Mouse (Mus musculus): Measurements from ENCODE around the gene Rsf1. TPM values are rescaled to one million over a fixed set of nuclear protein-coding genes. Genes with fewer than 3 reads are reported as not detected.

Rsf1 gene
- polyA plus RNA-seq, 1 experiment, result 23.1 TPM

DNA sequence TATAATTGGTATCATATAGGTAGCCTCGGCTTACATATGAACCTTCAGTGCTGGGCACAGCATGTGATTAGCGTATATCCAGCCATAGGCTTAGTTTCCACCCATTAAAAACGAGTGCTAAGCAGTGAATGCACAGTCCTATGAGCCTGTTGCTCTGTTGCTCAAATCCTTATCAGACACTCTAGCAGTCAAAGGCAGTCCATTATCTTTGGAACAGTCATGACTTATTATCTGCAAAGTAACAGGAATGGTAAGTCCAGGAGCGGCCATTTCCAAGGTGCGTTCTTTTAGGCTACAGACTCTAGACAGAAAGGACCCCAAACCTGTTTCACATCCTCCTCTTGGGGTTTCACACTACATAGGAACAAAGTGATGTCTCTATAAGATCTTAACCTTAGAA, 153.9 kb downstream of the Rsf1 start:
- no peak overlapping the region for H3K27ac ChIP-seq (ENCODE audit: insufficient read depth, low read depth, low read length)
- H3K4me3 ChIP-seq (ENCODE audit: insufficient read depth, low read length), result no peak overlapping the region
- peaks cover 5% of the 10 kb centered on the region for H3K4me1 ChIP-seq (ENCODE audit: control insufficient read depth, insufficient read depth, low read length)
- TF ChIP-seq POLR2A (IDR thresholded peaks at IDR 0.05; ENCODE audit: borderline replicate concordance, low read depth, low read length) (no peak), CTCF (IDR thresholded peaks at IDR 0.05; ENCODE audit: low read depth, low read length) (no peak)

DNA sequence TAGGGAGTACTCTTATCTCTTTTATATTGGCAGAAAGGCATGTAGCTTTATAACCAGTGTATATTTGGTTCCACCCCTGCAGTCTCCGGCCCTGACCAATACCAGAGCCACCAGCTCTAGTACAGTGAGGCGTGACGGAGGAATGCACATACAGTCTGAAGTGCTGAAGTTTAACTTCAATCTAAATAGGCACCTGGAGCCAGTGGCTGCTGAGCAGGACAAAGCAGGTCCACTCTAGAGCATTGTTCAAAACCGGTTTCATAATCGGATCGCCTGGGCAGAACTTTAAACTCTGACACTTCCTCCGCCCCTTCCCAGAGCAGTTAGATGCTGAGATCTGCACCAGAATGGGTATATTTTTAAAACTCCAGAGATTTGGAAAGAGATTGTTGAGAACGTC, 155.3 kb downstream of the Rsf1 start:
- H3K4me3 ChIP-seq (ENCODE audit: insufficient read depth, low read length), result no peak overlapping the region
- no peak for TF ChIP-seq POLR2A (IDR thresholded peaks at IDR 0.05; ENCODE audit: borderline replicate concordance, low read depth, low read length)
- no peak for TF ChIP-seq CTCF (IDR thresholded peaks at IDR 0.05; ENCODE audit: low read depth, low read length)
- peaks cover 9% of the 10 kb centered on the region for H3K4me1 ChIP-seq (ENCODE audit: control insufficient read depth, insufficient read depth, low read length)
- H3K27ac ChIP-seq (ENCODE audit: insufficient read depth, low read depth, low read length), result no peak overlapping the region

DNA sequence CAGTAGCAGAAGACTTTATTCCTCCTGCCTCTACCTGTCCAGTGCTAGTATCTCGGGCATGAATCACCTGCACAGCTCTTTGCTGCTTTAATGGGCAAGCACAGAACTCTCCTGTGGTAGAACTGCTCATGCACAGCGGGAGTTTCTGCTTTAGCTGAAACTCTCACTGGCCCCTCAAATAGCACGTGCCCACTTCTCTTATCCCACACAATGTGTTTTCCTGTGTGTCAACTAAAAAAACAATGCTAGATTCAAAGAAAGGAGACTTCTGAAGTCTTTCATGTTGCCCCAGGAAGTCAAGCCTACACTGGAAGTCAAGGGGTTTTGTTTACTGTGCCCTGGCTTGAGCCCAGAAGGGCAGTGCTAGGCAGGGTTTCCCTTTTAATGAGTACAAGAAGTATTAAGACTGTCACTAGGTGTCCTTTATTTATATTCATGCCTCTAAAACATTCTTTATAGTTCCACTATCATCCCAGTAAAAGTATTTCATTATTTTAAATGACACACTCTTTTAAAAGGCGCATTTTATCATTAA, 156.3 kb downstream of the Rsf1 start:
- TF ChIP-seq CTCF (IDR thresholded peaks at IDR 0.05; ENCODE audit: low read depth, low read length) (no peak), POLR2A (IDR thresholded peaks at IDR 0.05; ENCODE audit: borderline replicate concordance, low read depth, low read length) (no peak)
- no peak overlapping the region for H3K4me3 ChIP-seq (ENCODE audit: insufficient read depth, low read length)
- H3K27ac ChIP-seq (ENCODE audit: insufficient read depth, low read depth, low read length), result no peak overlapping the region
- H3K4me1 ChIP-seq (ENCODE audit: control insufficient read depth, insufficient read depth, low read length), result peaks cover 14% of the 10 kb centered on the region

DNA sequence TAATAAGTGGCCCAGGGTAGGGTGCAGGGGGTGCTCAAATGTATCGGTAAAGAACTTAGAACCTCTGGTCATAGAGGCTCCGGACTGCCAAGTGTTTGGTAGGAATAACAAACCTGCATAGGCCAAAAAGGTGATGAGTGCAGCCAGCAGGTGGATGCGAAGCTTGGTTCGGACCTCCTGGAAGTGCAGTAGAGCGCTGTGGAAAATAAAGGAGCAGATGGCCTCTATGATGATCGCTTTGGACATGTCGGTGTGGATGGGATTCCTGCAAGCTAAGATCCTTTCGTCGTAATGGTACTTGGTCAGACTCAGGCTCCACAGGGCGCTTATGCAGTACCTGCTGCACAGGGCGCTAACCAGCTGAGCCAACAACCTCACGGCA, 157.6 kb downstream of the Rsf1 start:
- Histone ChIP-seq H3K4me3 (ENCODE audit: insufficient read depth, low read length) (peak overlapping the region; percentile 96), H3K27ac (ENCODE audit: insufficient read depth, low read depth, low read length) (no peak overlapping the region), H3K4me1 (ENCODE audit: control insufficient read depth, insufficient read depth, low read length) (peaks cover 21% of the 10 kb centered on the region)
- no peak for TF ChIP-seq POLR2A (IDR thresholded peaks at IDR 0.05; ENCODE audit: borderline replicate concordance, low read depth, low read length)
- no peak for TF ChIP-seq CTCF (IDR thresholded peaks at IDR 0.05; ENCODE audit: low read depth, low read length)

DNA sequence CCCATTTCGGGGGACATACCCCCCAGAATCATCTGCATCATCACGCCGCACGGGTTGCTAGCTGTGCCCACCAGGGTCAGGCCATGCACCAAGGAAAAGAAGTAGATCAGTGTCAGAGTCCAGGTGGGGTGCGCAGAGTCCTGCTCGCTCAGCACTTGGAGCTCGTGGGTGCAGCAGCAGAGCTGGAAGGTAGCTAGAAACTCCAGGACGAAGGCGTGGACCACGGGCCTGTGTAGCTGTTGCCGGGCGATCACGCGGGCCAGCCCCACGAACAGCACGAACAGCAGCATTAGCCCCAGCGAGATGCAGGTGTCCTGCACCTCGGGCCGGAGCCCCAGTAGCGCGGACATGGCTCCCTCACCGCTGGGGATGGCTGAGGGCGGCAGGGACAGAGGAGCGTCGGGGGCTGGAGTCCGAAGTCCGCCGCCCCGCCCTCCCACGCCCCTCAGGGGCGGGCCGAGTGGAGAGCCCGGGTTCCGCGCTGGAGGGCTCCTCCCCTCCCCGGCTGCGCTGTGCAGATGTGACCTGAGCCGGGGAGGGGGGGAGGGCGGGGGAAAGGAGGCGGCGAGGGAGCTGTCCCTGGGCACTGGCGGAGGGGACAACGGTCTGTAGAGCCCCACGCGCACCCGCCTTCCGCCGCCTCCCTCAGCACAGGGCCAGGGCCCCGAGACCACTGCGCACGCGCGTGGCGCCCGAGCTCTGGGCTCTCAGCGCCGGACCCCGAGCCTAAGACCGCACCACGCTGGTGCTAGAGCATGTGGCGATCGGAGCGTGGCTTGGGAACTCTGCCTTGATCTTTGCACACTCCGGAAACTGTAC, 158.2 kb downstream of the Rsf1 start, which contains the start of gene Aqp11:
TSS of gene Aqp11 (minus strand) at position 652 of the 819 bp plus-strand sequence.
- TF ChIP-seq CTCF (IDR thresholded peaks at IDR 0.05; ENCODE audit: low read depth, low read length) (no peak), POLR2A (IDR thresholded peaks at IDR 0.05; ENCODE audit: borderline replicate concordance, low read depth, low read length) (0 out of 2 replicates have a peak, but pooled peaks have one; percentile 7)
- Histone ChIP-seq H3K4me1 (ENCODE audit: control insufficient read depth, insufficient read depth, low read length) (peaks cover 21% of the 10 kb centered on the region), H3K27ac (ENCODE audit: insufficient read depth, low read depth, low read length) (peak within 1 kb of the TSS; percentile 3; the same call in 1 of the 2 replicates), H3K4me3 (ENCODE audit: insufficient read depth, low read length) (peak within 1 kb of the TSS; percentile 96)

DNA sequence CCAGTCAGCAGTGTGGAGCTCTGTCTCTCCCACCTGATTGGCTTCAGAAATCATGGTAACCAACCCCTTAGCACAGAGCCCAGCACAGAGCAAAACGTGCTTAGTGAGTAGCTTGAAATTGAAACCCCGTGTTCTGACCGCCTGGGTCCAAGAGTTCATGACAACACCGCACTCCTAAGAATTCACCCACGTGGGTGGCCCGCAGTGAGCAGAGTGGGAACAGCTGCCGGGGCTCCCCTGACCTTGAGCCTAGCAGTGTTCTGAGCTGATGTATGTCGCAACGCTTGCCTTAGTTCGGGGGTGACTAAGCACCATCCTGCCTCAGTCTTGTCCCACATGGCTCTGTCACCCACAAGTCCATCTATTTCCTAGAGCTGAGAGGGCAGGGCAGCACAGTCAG, 161.3 kb downstream of the Rsf1 start:
- no peak for TF ChIP-seq POLR2A (IDR thresholded peaks at IDR 0.05; ENCODE audit: borderline replicate concordance, low read depth, low read length)
- no peak for TF ChIP-seq CTCF (IDR thresholded peaks at IDR 0.05; ENCODE audit: low read depth, low read length)
- no peak overlapping the region for H3K27ac ChIP-seq (ENCODE audit: insufficient read depth, low read depth, low read length)
- H3K4me1 ChIP-seq (ENCODE audit: control insufficient read depth, insufficient read depth, low read length), result peaks cover 21% of the 10 kb centered on the region
- no peak overlapping the region for H3K4me3 ChIP-seq (ENCODE audit: insufficient read depth, low read length)

DNA sequence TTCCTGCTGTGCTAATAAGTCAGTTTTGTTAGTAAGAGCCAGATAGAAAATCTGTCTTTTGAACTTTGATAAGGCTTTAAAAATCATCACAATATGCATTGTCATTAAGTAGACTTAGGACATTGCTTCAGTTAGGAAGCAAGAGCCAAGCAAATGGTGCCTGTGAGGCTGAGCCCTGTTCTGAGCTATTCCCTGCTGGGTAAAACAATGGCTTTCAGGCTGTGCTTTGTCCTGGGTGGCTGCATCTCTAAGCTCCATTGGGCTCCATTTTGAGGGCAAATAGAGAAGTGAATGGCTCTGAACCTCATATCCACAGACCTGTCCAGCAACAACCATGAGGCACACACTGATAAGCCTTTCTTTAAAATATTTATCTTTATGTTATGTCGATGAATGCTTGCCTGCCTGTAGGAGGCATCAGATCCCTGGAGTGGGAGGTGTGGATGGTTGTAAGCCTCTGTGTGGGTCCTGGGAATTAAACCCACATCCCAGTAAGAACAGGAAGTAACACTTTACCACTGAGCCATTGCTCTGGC, 162.1 kb downstream of the Rsf1 start:
- no peak for TF ChIP-seq POLR2A (IDR thresholded peaks at IDR 0.05; ENCODE audit: borderline replicate concordance, low read depth, low read length)
- TF ChIP-seq CTCF (IDR thresholded peaks at IDR 0.05; ENCODE audit: low read depth, low read length), result no peak
- Histone ChIP-seq H3K4me1 (ENCODE audit: control insufficient read depth, insufficient read depth, low read length) (peaks cover 21% of the 10 kb centered on the region), H3K4me3 (ENCODE audit: insufficient read depth, low read length) (no peak overlapping the region), H3K27ac (ENCODE audit: insufficient read depth, low read depth, low read length) (no peak overlapping the region)

Other genes starting within 250 kb of the Rsf1 start
- 33.3 and 39.6 TPM in 2 replicates for gene Usp35, start 247.9 kb upstream of the Rsf1 start, polyA plus RNA-seq (2012; ENCODE audit: insufficient read depth, insufficient read length, missing spikeins)
- gene Kctd21, start 247.6 kb upstream of the Rsf1 start, polyA plus RNA-seq (2012; ENCODE audit: insufficient read depth, insufficient read length, missing spikeins), result 13.4 and 16.3 TPM in 2 replicates
- 33.4 and 35.1 TPM in 2 replicates for gene Alg8, start 208.3 kb upstream of the Rsf1 start, polyA plus RNA-seq (2012; ENCODE audit: insufficient read depth, insufficient read length, missing spikeins)
- 159 and 174 TPM in 2 replicates for gene Ndufc2, start 179.9 kb upstream of the Rsf1 start, polyA plus RNA-seq (2012; ENCODE audit: insufficient read depth, insufficient read length, missing spikeins)
- gene Thrsp, start 162.2 kb upstream of the Rsf1 start, polyA plus RNA-seq (2012; ENCODE audit: insufficient read depth, insufficient read length, missing spikeins), result not detected in 2 replicates
- not detected in 2 replicates for gene Kctd14, start 128.6 kb upstream of the Rsf1 start, polyA plus RNA-seq (2012; ENCODE audit: insufficient read depth, insufficient read length, missing spikeins)
- gene Ints4, start 98.9 kb upstream of the Rsf1 start, polyA plus RNA-seq (2012; ENCODE audit: insufficient read depth, insufficient read length, missing spikeins), result 17.6 and 18.0 TPM in 2 replicates
- 15.9 and 20.6 TPM in 2 replicates for gene Aamdc, start 392 bp upstream of the Rsf1 start, polyA plus RNA-seq (2012; ENCODE audit: insufficient read depth, insufficient read length, missing spikeins)
- 35.4 and 41.0 TPM in 2 replicates for gene Clns1a, start 116.7 kb downstream of the Rsf1 start, polyA plus RNA-seq (2012; ENCODE audit: insufficient read depth, insufficient read length, missing spikeins)
- 1.6 TPM in 1 of 2 replicates, not detected in the other for gene Aqp11, start 158.4 kb downstream of the Rsf1 start, polyA plus RNA-seq (2012; ENCODE audit: insufficient read depth, insufficient read length, missing spikeins)
- 90.9 and 92.7 TPM in 2 replicates for gene Pak1, start 208.7 kb downstream of the Rsf1 start, polyA plus RNA-seq (2012; ENCODE audit: insufficient read depth, insufficient read length, missing spikeins)

Measured in bone marrow macrophage, adult 2 months (primary cell).